Mouse (Mus musculus): ENCODE measurements around the gene Fam193a. TPM values are rescaled to one million over a fixed set of nuclear protein-coding genes. Genes with fewer than 3 reads are reported as not detected.

Gene Fam193a
- polyA plus RNA-seq (2015; fragmentation: Nextera tagmentation; extraction: Ambion mirVana) = 17.6 and 19.4 TPM in 2 replicates

DNA sequence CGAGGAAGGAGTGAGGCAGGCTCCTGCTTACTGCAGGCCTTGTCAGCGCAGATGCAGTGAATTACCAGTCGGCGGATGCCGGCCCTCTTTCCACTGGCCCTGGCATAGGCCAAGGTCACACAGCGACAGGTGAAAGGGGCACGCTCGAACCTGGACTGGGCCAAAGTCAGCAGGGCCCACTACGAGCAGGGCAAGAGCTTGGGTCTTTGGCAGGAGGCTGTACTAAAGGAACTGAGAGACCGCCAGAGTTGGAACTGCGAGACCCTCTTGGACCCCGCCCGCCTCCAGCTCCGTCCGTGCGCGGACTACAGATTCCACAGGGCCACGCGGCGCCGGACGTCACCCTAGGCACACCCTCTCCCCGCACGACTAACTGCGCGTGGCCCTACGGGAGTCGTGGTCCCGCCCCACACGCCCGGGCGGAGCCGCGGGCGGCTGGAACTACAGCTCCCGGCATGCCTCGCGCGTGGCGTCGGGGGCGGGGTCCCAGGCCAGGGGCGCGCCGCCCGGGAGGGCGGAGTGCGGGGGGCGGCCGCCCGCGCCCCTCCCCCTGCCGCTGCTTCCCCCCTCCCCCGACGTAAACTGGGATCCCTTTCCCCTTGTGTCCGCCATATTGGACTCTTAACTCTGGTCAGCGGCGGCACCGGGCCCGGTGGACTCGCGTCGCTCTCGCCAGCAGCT is at the start of gene Fam193a:
Gene Fam193a, plus strand, starts transcription at position 593 of the 681 bp plus-strand sequence.
- peak; percentile 99 for ATAC-seq (replicated peaks)
- peak within 1 kb of the TSS; percentile 97 for H3K9ac ChIP-seq
- H3K4me3 ChIP-seq = peak within 1 kb of the TSS; percentile 95
- H3K4me1 ChIP-seq = peaks cover 30% of the 10 kb centered on the region
- no peaks in the 10 kb centered on the region for H3K9me3 ChIP-seq
- H3K36me3 ChIP-seq (replicated peaks) = no peaks in the 10 kb centered on the region
- peak within 1 kb of the TSS; percentile 91 for H3K27ac ChIP-seq
- H3K4me2 ChIP-seq = peak within 1 kb of the TSS; percentile 62
- under 1% methylated on average over 56 of the region's 64 CpGs for WGBS
- no peaks in the 10 kb centered on the region for H3K27me3 ChIP-seq (replicated peaks)

DNA sequence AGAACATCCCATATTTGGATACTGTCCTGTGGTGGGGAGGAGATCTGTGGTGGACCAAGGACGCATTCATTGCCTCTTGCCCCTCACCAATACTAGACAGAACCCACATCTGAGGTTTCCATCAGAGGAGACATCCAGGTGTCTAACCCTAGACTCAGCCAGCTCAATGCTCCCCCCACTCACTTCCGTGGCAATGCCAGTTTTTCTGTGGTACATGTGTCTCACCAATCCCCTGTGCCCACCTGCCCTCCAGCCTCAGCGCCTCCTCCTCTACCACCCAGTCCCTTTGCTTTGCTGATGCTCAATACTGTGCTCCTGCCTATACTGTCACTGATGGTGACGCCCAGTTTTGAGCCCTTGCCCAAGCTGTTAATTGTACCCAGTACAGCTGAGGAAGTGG is 48.5 kb upstream of the Fam193a start:
- no peak overlapping the region for H3K4me2 ChIP-seq
- no peak for ATAC-seq (replicated peaks)
- peaks cover 3% of the 10 kb centered on the region; the same call in 1 of the 2 replicates for H3K4me1 ChIP-seq
- no peaks in the 10 kb centered on the region for H3K36me3 ChIP-seq (replicated peaks)
- no peaks in the 10 kb centered on the region for H3K9me3 ChIP-seq
- 88% methylated on average over 4 of the region's 4 CpGs for WGBS
- no peaks in the 10 kb centered on the region for H3K27me3 ChIP-seq (replicated peaks)
- no peak overlapping the region for H3K4me3 ChIP-seq
- no peak overlapping the region for H3K27ac ChIP-seq
- no peak overlapping the region for H3K9ac ChIP-seq

DNA sequence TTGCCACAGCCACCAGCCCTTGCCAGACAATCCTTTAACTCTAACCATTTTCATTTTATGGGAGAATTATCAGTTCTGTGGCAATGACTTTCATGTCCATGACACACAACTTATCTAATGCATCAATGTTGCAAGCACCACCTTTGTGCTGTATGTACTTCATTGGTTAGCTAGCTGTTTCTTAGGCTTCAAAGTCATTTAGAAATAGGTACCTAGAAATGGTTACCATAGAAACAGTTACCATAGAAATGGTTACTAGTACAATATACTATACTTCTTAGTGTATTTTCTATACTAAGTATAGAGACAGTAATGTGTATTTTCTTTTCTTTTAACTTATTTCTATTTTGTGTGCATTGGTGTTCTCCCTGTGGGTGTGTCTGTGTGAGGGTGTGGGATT is 44.4 kb upstream of the Fam193a start:
- Histone ChIP-seq H3K27me3 (replicated peaks) (no peaks in the 10 kb centered on the region), H3K4me2 (no peak overlapping the region), H3K4me1 (peaks cover 13% of the 10 kb centered on the region), H3K9ac (no peak overlapping the region), H3K36me3 (replicated peaks) (no peaks in the 10 kb centered on the region), H3K4me3 (no peak overlapping the region), H3K27ac (no peak overlapping the region), H3K9me3 (no peaks in the 10 kb centered on the region)
- no peak for ATAC-seq (replicated peaks)

DNA sequence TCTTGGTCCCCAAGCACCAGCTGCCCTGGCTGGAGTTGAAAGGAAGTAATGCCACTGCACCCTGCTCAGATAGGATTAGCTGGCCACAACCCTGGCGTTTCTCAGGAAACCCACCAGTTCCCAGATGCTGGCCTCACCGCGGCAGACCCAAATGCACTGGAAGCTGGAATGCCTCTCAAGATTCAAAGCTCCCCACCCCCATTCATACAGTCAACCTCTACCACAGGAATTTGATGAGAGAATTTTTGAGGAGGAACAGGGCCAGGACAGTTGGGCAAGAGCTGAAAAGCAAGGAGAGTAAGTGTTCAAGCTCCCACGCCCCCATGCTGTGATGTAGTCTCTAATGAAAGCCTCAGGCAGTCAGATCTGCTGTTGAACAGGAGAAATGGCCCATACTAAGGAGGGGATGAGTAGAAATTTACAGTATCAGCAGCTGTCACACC is 43.5 kb upstream of the Fam193a start:
- H3K4me1 ChIP-seq = peaks cover 13% of the 10 kb centered on the region
- no peaks in the 10 kb centered on the region for H3K36me3 ChIP-seq (replicated peaks)
- no peak overlapping the region for H3K4me3 ChIP-seq
- ATAC-seq (replicated peaks) = no peak
- WGBS = 18% methylated on average over 4 of the region's 4 CpGs
- H3K27me3 ChIP-seq (replicated peaks) = no peaks in the 10 kb centered on the region
- H3K4me2 ChIP-seq = no peak overlapping the region
- H3K27ac ChIP-seq = no peak overlapping the region
- H3K9me3 ChIP-seq = no peaks in the 10 kb centered on the region
- H3K9ac ChIP-seq = no peak overlapping the region

DNA sequence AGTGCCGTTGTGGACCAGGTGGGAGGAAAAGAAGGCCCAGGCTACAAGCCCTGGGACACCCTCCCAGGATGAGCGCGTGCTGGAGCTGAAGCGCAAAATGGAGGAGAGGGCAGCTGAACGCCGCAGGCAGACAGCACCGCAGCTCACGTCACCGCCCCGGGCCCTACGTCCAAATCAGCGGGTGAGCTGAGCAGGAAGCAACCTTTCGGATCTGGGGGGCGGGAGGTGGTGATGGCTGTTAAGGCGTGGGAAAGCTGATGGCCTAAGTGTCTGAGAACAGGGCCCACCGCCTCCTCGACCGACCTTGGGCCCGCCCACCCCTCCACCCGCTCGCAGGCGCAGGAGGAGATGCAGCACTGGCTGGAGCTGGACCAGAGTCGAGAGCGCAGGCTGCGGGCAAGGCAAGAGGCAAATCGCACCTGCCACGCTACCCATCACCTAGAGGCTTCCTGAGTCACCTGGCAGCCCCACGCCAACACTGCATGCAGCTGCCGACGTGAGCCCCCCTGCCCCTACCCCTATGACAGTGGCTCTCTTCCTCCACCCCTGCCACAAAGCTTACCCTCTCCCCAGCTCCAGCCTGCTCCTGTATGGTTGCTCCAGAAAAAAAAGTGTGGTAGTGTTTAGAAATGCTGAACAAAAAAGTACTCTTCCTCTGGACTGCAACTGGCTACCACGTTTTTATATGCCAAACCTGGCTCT is 42.7 kb upstream of the Fam193a start:
- Histone ChIP-seq H3K4me1 (peaks cover 13% of the 10 kb centered on the region), H3K9me3 (no peaks in the 10 kb centered on the region), H3K27me3 (replicated peaks) (no peaks in the 10 kb centered on the region), H3K4me3 (peak overlapping the region; percentile 32), H3K36me3 (replicated peaks) (no peaks in the 10 kb centered on the region), H3K4me2 (peak overlapping the region; percentile 53), H3K9ac (peak overlapping the region; percentile 39), H3K27ac (peak overlapping the region; percentile 39; the same call in 1 of the 2 replicates)
- ATAC-seq (replicated peaks) = peak; percentile 69
- 13% methylated on average over 31 of the region's 31 CpGs for WGBS

DNA sequence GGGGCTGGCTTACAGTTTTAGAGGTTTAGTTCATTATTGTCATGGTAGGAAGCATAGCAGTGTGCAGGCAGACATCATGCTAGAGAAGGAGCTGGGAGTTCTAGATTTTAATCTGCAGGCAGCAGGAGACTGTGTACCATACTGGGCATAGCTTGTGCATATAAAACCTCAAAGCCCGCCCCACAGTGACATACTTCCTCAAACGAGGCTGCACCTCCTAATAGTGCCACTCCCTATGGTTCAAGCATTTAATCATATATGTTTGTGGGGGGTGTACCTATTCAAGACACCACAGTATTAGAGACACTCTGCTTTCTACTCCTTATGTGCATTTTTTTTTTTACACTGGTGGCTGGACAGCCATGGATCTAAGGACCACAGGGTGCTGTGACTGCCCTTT is 39.6 kb upstream of the Fam193a start:
- no peaks in the 10 kb centered on the region for H3K9me3 ChIP-seq
- H3K4me1 ChIP-seq = peaks cover 14% of the 10 kb centered on the region
- no peak overlapping the region for H3K4me3 ChIP-seq
- ATAC-seq (replicated peaks) = no peak
- no peaks in the 10 kb centered on the region for H3K36me3 ChIP-seq (replicated peaks)
- no peak overlapping the region for H3K9ac ChIP-seq
- 84% methylated on average over 2 of the region's 2 CpGs for WGBS
- no peak overlapping the region for H3K4me2 ChIP-seq
- H3K27me3 ChIP-seq (replicated peaks) = no peaks in the 10 kb centered on the region
- no peak overlapping the region for H3K27ac ChIP-seq

DNA sequence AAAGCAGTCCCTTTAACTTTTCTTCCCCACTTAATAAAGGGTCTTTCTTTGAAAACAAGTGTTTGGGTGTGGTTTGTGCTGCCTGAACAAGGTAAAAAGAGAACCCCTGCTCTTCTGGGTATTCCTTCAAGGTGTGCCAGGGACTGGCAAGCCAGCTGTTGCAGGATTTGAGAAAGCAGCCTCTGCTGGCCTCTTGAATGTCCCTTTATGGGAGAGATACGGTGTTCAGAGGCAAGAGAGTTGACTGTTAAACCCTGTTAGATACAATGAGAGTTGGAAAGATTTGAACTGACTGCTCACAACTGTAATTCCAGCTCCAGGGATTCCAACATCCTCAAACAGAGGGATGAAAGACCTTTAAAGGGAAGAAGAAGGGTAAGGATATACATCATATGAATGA is 35.7 kb upstream of the Fam193a start:
- ATAC-seq (replicated peaks) = no peak
- Histone ChIP-seq H3K36me3 (replicated peaks) (no peaks in the 10 kb centered on the region), H3K4me3 (no peak overlapping the region), H3K9me3 (no peaks in the 10 kb centered on the region), H3K9ac (no peak overlapping the region), H3K4me2 (no peak overlapping the region), H3K27me3 (replicated peaks) (no peaks in the 10 kb centered on the region), H3K4me1 (peaks cover 21% of the 10 kb centered on the region), H3K27ac (no peak overlapping the region)
- WGBS = 84% methylated on average over 1 of the region's 1 CpGs

DNA sequence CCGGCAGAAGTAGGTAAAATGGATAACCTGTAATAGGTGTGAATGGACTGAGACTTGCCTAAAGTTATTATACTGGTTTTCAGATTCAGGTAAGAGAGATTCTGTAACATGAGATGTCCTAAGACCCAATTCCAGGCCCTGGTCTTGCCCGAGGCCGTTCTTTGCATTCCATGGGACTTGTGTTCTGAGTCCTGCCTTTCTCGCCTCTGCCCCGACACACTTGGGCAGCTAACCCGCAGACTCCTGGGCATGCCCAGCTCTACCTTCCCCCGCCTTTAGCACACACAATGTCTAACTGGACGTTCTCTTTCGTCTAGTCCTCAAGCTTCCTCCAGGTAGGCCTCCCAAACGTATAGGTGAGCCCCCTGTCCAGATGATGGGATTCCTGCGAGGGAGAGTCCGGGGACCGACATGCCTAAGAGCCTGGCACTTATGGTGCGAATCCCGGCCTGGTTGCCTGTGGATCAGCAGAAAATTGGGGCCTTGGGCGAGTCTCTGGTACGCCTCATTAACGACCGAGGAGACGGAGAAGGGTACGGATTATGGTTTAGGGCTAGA is 34.1 kb upstream of the Fam193a start:
- no peaks in the 10 kb centered on the region for H3K36me3 ChIP-seq (replicated peaks)
- 2% methylated on average over 21 of the region's 21 CpGs for WGBS
- peak overlapping the region; percentile 90 for H3K4me2 ChIP-seq
- H3K9me3 ChIP-seq = no peaks in the 10 kb centered on the region
- peak overlapping the region; percentile 87 for H3K4me3 ChIP-seq
- H3K27ac ChIP-seq = peak overlapping the region; percentile 86
- no peaks in the 10 kb centered on the region for H3K27me3 ChIP-seq (replicated peaks)
- H3K9ac ChIP-seq = peak overlapping the region; percentile 88
- H3K4me1 ChIP-seq = peaks cover 22% of the 10 kb centered on the region
- peak; percentile 76 for ATAC-seq (replicated peaks)

DNA sequence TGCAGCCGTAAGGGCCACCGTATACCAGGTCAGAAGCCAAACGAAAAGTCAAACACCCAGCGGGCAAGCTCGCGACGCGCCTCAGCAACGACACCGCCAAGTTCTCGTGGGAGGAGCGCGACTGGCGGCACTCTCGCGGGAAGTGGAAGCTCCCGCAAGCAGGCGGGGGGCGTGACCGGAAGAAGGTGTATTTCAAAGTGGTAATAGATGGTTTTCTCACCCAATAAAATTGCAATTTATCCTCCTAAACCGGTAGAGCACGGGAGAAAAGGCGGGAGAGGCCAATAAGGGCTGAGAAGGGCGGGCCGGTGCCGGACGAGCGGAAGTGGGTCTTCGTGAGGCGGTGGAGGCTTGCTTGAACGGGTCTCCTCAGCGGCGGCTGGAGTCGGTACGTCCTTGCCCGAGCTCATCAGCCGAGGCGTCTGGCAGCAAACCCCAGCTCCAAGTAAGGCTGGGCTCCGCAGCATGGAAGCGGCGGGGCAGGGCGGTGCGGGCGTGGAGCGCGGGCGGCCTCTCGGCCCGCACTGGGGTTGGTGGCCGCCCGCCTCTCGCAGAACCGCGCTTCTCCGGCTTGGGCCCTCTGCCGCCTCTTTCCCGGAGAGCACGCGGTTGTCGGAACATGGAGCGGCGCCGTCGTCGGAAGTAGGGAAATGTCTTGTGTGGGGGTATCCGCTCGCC is 33.5 kb upstream of the Fam193a start, which contains the start of gene Rnf4:
Gene Rnf4, plus strand, starts transcription at position 193 of the 678 bp plus-strand sequence.
- Histone ChIP-seq H3K27ac (peak within 1 kb of the TSS; percentile 89), H3K4me3 (peak within 1 kb of the TSS; percentile 87), H3K9me3 (no peaks in the 10 kb centered on the region), H3K27me3 (replicated peaks) (no peaks in the 10 kb centered on the region), H3K36me3 (replicated peaks) (no peaks in the 10 kb centered on the region), H3K4me2 (peak within 1 kb of the TSS; percentile 90), H3K9ac (peak within 1 kb of the TSS; percentile 88), H3K4me1 (peaks cover 22% of the 10 kb centered on the region)
- under 1% methylated on average over 67 of the region's 67 CpGs for WGBS
- ATAC-seq (replicated peaks) = peak; percentile 99

DNA sequence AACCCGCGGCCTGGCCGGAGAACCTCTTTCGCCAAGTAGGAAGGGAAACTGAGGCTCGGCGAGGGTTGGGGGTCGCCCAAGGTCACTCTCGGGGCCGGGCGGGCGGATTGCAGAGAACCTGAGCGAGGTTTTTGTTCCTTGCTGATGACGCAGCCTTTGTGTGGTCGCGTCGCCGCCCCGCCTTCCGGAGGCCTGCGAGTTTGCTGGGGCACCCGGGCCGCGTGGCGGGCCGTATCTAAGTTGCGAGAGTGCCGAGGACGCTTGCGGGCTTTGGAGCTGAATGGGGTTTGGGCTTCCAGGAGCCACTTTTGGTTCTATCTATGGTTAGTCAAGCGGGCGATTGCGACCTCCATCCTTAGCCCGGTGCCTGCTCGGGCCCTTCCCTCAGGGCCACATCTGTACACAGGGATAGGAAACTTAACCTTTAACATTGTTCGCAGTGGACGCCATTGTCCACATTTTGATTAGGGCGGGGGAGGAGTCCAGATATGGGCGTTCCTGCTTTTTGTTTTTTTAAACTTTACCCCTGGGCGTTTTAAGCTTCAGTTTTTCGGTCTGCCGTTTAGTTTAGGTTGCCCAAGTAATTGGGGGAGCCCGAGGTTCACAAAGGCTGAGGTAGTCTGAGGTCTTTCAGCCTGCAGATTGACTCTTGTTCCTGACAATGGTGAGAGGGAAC is 32.8 kb upstream of the Fam193a start:
- H3K4me3 ChIP-seq = peak overlapping the region; percentile 87
- H3K27me3 ChIP-seq (replicated peaks) = no peaks in the 10 kb centered on the region
- peak overlapping the region; percentile 89 for H3K27ac ChIP-seq
- H3K36me3 ChIP-seq (replicated peaks) = no peaks in the 10 kb centered on the region
- peak overlapping the region; percentile 68 for H3K4me2 ChIP-seq
- H3K9me3 ChIP-seq = no peaks in the 10 kb centered on the region
- peak overlapping the region; percentile 87 for H3K9ac ChIP-seq
- peaks cover 22% of the 10 kb centered on the region for H3K4me1 ChIP-seq
- peak; percentile 30; the same call in 1 of the 2 replicates for ATAC-seq (replicated peaks)
- WGBS = under 1% methylated on average over 42 of the region's 42 CpGs

DNA sequence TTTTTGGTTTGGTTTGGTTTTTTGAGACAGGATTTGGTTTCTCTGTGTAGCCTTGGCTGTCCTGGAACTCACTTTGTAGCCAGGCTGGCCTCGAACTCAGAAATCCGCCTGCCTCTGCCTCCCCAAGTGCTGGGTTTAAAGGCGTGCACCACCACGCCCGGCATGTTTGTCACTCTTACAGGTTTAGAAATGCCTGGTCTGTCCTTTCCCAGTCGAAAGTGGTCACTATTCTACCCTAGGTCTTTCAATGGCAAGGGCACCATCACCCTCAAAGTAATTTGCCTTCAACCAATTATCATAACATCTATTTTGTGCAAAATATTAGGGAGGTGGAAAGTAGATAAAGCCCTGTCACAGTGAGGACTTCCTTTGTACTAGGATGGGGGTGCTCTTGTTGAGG is 29.5 kb upstream of the Fam193a start:
- H3K9me3 ChIP-seq = no peaks in the 10 kb centered on the region
- no peak for ATAC-seq (replicated peaks)
- no peak overlapping the region for H3K4me2 ChIP-seq
- no peak overlapping the region for H3K4me3 ChIP-seq
- WGBS = 95% methylated on average over 6 of the region's 6 CpGs
- no peaks in the 10 kb centered on the region for H3K27me3 ChIP-seq (replicated peaks)
- peaks cover 20% of the 10 kb centered on the region for H3K4me1 ChIP-seq
- H3K9ac ChIP-seq = no peak overlapping the region
- peaks cover 10% of the 10 kb centered on the region; the same call in 1 of the 2 replicates for H3K36me3 ChIP-seq (replicated peaks)
- H3K27ac ChIP-seq = no peak overlapping the region

Data from midbrain, embryonic 15.5 days (tissue).